Mouse (Mus musculus) lung, embryonic 15.5 days (tissue): ENCODE data around the gene Exoc5. TPM values are rescaled to one million over a fixed set of nuclear protein-coding genes. Genes with fewer than 3 reads are reported as not detected.

Experiments used
- ATAC-seq: fragments of 200-750 bp; cut with Nextera tagmentation; 2 replicates; pipeline ENCODE4 v1.8.0; 2017; ENCODE audit warnings: moderate number of reproducible peaks, borderline replicate concordance; ENCODE audit not compliant: low FRiP score, low TSS enrichment; ENCODE audit errors: extremely low read depth
- H3K27ac ChIP-seq: fragments of 300-500 bp; sonication (generic); 2 replicates; pipeline ENCODE4 v1.5.1; 2015; ENCODE audit warnings: moderate library complexity, mild to moderate bottlenecking, inconsistent platforms
- H3K27me3 ChIP-seq: fragments of 300-500 bp; sonication (generic); 2 replicates; pipeline ENCODE4 v1.6.1; 2015; ENCODE audit warnings: inconsistent platforms
- H3K36me3 ChIP-seq: fragments of 300-500 bp; sonication (generic); 2 replicates; pipeline ENCODE4 v1.6.1; 2015; ENCODE audit warnings: inconsistent platforms
- H3K4me1 ChIP-seq: fragments of 300-500 bp; sonication (generic); 2 replicates; pipeline ENCODE4 v1.6.1; 2015; ENCODE audit warnings: inconsistent platforms
- H3K4me2 ChIP-seq: fragments of 300-500 bp; sonication (generic); 2 replicates; pipeline ENCODE4 v1.6.1; 2015; ENCODE audit warnings: inconsistent platforms, mild to moderate bottlenecking, moderate library complexity
- H3K4me3 ChIP-seq: fragments of 300-500 bp; sonication (generic); 2 replicates; pipeline ENCODE4 v1.5.1; 2015; ENCODE audit warnings: mild to moderate bottlenecking, inconsistent platforms
- H3K9ac ChIP-seq: fragments of 300-500 bp; sonication (generic); 2 replicates; pipeline ENCODE4 v1.6.1; 2015; ENCODE audit warnings: inconsistent platforms
- H3K9me3 ChIP-seq: fragments of 300-500 bp; sonication (generic); 2 replicates; pipeline ENCODE4 v1.6.1; 2016; ENCODE audit warnings: inconsistent platforms
- WGBS: fragments of 180-500 bp; shearing (Covaris S2); methylation state at CpG from one replicate; pipeline ENCODE4 v1.1.7; 2015; 5-methylcytosine and 5-hydroxymethylcytosine counted together
- polyA plus RNA-seq: library from polyadenylated mRNA; unstranded; fragments of >200 nt; fragmentation: Nextera tagmentation; extraction: Ambion mirVana; gene quantifications from 2 replicates; pipeline ENCODE4 v1.2.1, GENCODE M21; 2015

Exoc5 gene
- polyA plus RNA-seq, 1 experiment from 2014 or later: 45.6 TPM

GRCm38 (mm10) chr14:49065529-49066273 lies 752 bp downstream of the Exoc5 start, which contains the start of gene Ap5m1:
Ap5m1 (plus strand) TSS chr14:49066097.
- Histone ChIP-seq H3K9me3 (no peaks in the 10 kb centered on the region), H3K4me3 (peak within 1 kb of the TSS; percentile 69), H3K36me3 (no peaks in the 10 kb centered on the region), H3K4me1 (peaks cover 18% of the 10 kb centered on the region), H3K4me2 (peak within 1 kb of the TSS; percentile 65), H3K27me3 (no peaks in the 10 kb centered on the region), H3K27ac (peak within 1 kb of the TSS; percentile 97), H3K9ac (peak within 1 kb of the TSS; percentile 83)
- ATAC-seq: peak; percentile 74
- under 1% methylated on average over 50 of the region's 62 CpGs for WGBS

DNA sequence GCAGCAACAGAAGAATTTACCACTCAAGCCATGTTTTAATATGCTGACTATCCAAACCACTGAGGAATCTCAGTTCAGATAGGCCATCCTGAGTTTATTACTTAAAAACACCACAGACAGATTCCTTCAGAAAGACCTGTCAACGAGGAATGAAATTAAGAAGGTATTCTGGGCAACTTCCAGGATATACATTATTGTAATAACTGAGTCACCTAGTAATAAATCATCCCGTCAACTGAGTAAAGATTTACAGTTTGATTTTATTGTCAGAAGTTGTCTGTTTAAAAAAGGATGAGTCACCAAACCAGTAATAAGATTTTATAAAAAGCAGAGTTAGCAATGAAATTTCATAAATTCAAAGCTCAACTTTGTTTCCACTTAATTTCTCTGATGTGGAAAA lies 2.6 kb downstream of the Exoc5 start:
- Histone ChIP-seq H3K36me3 (no peaks in the 10 kb centered on the region), H3K9me3 (no peaks in the 10 kb centered on the region), H3K4me1 (peaks cover 18% of the 10 kb centered on the region), H3K27ac (no peak overlapping the region), H3K4me3 (no peak overlapping the region), H3K4me2 (peak overlapping the region; percentile 14; the same call in 1 of the 2 replicates), H3K9ac (no peak overlapping the region), H3K27me3 (no peaks in the 10 kb centered on the region)
- no peak for ATAC-seq
- 57% methylated on average over 2 of the region's 2 CpGs for WGBS

- Histone ChIP-seq H3K36me3 (no peaks in the 10 kb centered on the region), H3K27me3 (no peaks in the 10 kb centered on the region)
- no peak for ATAC-seq
Measured at GRCm38 (mm10) chr14:49049492-49049891, 17.0 kb downstream of the Exoc5 start.

DNA sequence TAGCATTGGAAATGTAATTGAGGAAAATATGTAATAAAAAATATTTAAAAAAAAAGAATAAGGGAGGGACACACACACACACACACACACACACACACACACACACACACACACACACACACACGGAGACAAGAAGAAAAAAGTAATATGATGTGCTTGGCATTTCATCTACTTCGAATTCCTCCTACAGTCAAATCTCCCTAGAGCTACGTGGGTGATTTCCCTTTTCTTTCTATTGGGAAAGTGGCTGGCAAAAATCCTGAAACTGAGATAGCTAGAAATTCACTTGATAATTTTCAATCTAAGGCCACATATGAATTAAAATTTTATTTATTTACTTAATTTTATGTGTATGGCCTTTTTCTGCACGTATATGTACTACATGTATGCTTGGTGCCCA lies 20.8 kb downstream of the Exoc5 start:
- no peaks in the 10 kb centered on the region for H3K27me3 ChIP-seq
- no peak overlapping the region for H3K4me2 ChIP-seq
- H3K27ac ChIP-seq: no peak overlapping the region
- H3K36me3 ChIP-seq: no peaks in the 10 kb centered on the region
- H3K9ac ChIP-seq: no peak overlapping the region
- H3K4me3 ChIP-seq: no peak overlapping the region
- no peaks in the 10 kb centered on the region for H3K4me1 ChIP-seq
- 88% methylated on average over 4 of the region's 4 CpGs for WGBS
- H3K9me3 ChIP-seq: no peaks in the 10 kb centered on the region
- ATAC-seq: no peak

More at GRCm38 (mm10) chr14:49049492-49049891, 17.0 kb downstream of the Exoc5 start:
- Histone ChIP-seq H3K9ac (no peak overlapping the region), H3K4me2 (no peak overlapping the region), H3K27ac (no peak overlapping the region), H3K4me3 (no peak overlapping the region), H3K4me1 (no peaks in the 10 kb centered on the region), H3K9me3 (no peaks in the 10 kb centered on the region)

GRCm38 (mm10) chr14:49028991-49029390 lies 37.5 kb downstream of the Exoc5 start:
- no peak overlapping the region for H3K4me3 ChIP-seq
- ATAC-seq: no peak
- H3K36me3 ChIP-seq: peaks cover 15% of the 10 kb centered on the region
- H3K9me3 ChIP-seq: no peaks in the 10 kb centered on the region
- H3K4me1 ChIP-seq: no peaks in the 10 kb centered on the region
- no peak overlapping the region for H3K4me2 ChIP-seq
- H3K9ac ChIP-seq: no peak overlapping the region
- H3K27ac ChIP-seq: no peak overlapping the region
- no peaks in the 10 kb centered on the region for H3K27me3 ChIP-seq
- whole genome bisulfite sequencing: 88% methylated on average over 5 of the region's 5 CpGs

- H3K9me3 ChIP-seq: no peaks in the 10 kb centered on the region
- H3K9ac ChIP-seq: no peak overlapping the region
- H3K27ac ChIP-seq: no peak overlapping the region
- H3K36me3 ChIP-seq: peaks cover 11% of the 10 kb centered on the region
- no peaks in the 10 kb centered on the region for H3K4me1 ChIP-seq
- 77% methylated on average over 3 of the region's 3 CpGs for WGBS
- H3K4me2 ChIP-seq: no peak overlapping the region
- ATAC-seq: no peak
- no peaks in the 10 kb centered on the region for H3K27me3 ChIP-seq
- H3K4me3 ChIP-seq: no peak overlapping the region
Measured at GRCm38 (mm10) chr14:49027779-49028368, 38.6 kb downstream of the Exoc5 start.

GRCm38 (mm10) chr14:49027040-49027778 lies 39.2 kb downstream of the Exoc5 start:
- WGBS: 79% methylated on average over 6 of the region's 6 CpGs

GRCm38 (mm10) chr14:49019765-49020164 lies 46.7 kb downstream of the Exoc5 start:
- H3K9ac ChIP-seq: no peak overlapping the region

More at GRCm38 (mm10) chr14:49027040-49027778, 39.2 kb downstream of the Exoc5 start:
- peaks cover 11% of the 10 kb centered on the region for H3K36me3 ChIP-seq
- H3K9ac ChIP-seq: no peak overlapping the region
- H3K4me3 ChIP-seq: no peak overlapping the region
- no peaks in the 10 kb centered on the region for H3K4me1 ChIP-seq
- H3K27me3 ChIP-seq: no peaks in the 10 kb centered on the region
- H3K27ac ChIP-seq: no peak overlapping the region
- no peaks in the 10 kb centered on the region for H3K9me3 ChIP-seq
- no peak for ATAC-seq
- no peak overlapping the region for H3K4me2 ChIP-seq

GRCm38 (mm10) chr14:49008399-49009189 lies 57.9 kb downstream of the Exoc5 start:
- H3K9me3 ChIP-seq: no peaks in the 10 kb centered on the region
- H3K4me2 ChIP-seq: no peak overlapping the region
- no peak overlapping the region for H3K9ac ChIP-seq
- no peaks in the 10 kb centered on the region for H3K27me3 ChIP-seq
- no peak overlapping the region for H3K4me3 ChIP-seq
- WGBS: 73% methylated on average over 2 of the region's 2 CpGs
- no peak for ATAC-seq
- no peak overlapping the region for H3K27ac ChIP-seq
- H3K36me3 ChIP-seq: no peaks in the 10 kb centered on the region
- H3K4me1 ChIP-seq: no peaks in the 10 kb centered on the region

More at GRCm38 (mm10) chr14:49019765-49020164, 46.7 kb downstream of the Exoc5 start:
- Histone ChIP-seq H3K36me3 (peaks cover 15% of the 10 kb centered on the region), H3K9me3 (no peaks in the 10 kb centered on the region), H3K4me1 (no peaks in the 10 kb centered on the region), H3K4me2 (no peak overlapping the region), H3K27me3 (no peaks in the 10 kb centered on the region), H3K4me3 (no peak overlapping the region), H3K27ac (no peak overlapping the region)
- ATAC-seq: no peak
- WGBS: 85% methylated on average over 5 of the region's 5 CpGs

GRCm38 (mm10) chr14:49007979-49008378 lies 58.5 kb downstream of the Exoc5 start:
- H3K9ac ChIP-seq: no peak overlapping the region
- no peaks in the 10 kb centered on the region for H3K4me1 ChIP-seq
- no peaks in the 10 kb centered on the region for H3K27me3 ChIP-seq
- ATAC-seq: no peak
- no peaks in the 10 kb centered on the region for H3K9me3 ChIP-seq
- H3K4me3 ChIP-seq: no peak overlapping the region
- H3K27ac ChIP-seq: no peak overlapping the region
- no peaks in the 10 kb centered on the region for H3K36me3 ChIP-seq
- WGBS: 89% methylated on average over 2 of the region's 2 CpGs
- H3K4me2 ChIP-seq: no peak overlapping the region

- H3K27me3 ChIP-seq: no peaks in the 10 kb centered on the region
- H3K9me3 ChIP-seq: no peaks in the 10 kb centered on the region
- H3K9ac ChIP-seq: no peak overlapping the region
- H3K36me3 ChIP-seq: no peaks in the 10 kb centered on the region
- no peaks in the 10 kb centered on the region for H3K4me1 ChIP-seq
- H3K4me2 ChIP-seq: no peak overlapping the region
- no peak overlapping the region for H3K4me3 ChIP-seq
- H3K27ac ChIP-seq: no peak overlapping the region
- 68% methylated on average over 3 of the region's 3 CpGs for WGBS
- ATAC-seq: no peak
Measured at GRCm38 (mm10) chr14:49001655-49002054, 64.8 kb downstream of the Exoc5 start.
